Mouse (Mus musculus) heart, embryonic 14.5 days (tissue): Measurements from ENCODE around the gene Nap1l4. TPM values are rescaled to one million over a fixed set of nuclear protein-coding genes. Genes with fewer than 3 reads are reported as not detected.

Experiments used
- ATAC-seq: fragments of 200-750 bp; cut with Nextera tagmentation; 2 replicates; pipeline ENCODE4 v1.8.0; 2017; ENCODE audit warnings: low read depth, moderate TSS enrichment; ENCODE audit not compliant: insufficient number of reproducible peaks, insufficient read depth, low FRiP score
- H3K27ac ChIP-seq, 2 experiments: fragments of 200-500 bp in 1 of 2; fragments of 300-500 bp in 1 of 2; sonication (generic) in 1 of 2; replicated peaks in 1 of 2; 2 replicates each; pipeline ENCODE4 v1.5.1; 2012 to 2014; ENCODE audit warnings: low read depth in 2 of 2, low read length in 2 of 2, control low read depth in 1 of 2, mild to moderate bottlenecking in 1 of 2, mixed read lengths in 1 of 2; ENCODE audit not compliant: control insufficient read depth in 1 of 2, insufficient read depth in 1 of 2
- H3K27me3 ChIP-seq: fragments of 300-500 bp; sonication (generic); 2 replicates; pipeline ENCODE4 v1.6.1; 2014; ENCODE audit warnings: mild to moderate bottlenecking, low read length, control low read depth; ENCODE audit not compliant: control insufficient read depth, insufficient read depth
- H3K36me3 ChIP-seq: fragments of 300-500 bp; sonication (generic); 2 replicates; pipeline ENCODE4 v1.6.1; 2014; ENCODE audit warnings: mild to moderate bottlenecking, control low read depth, low read length, mixed read lengths; ENCODE audit not compliant: control insufficient read depth, insufficient read depth
- H3K4me1 ChIP-seq, 2 experiments: fragments of 200-500 bp in 1 of 2; fragments of 300-500 bp in 1 of 2; sonication (generic) in 1 of 2; 2 replicates each; pipeline ENCODE4 v1.6.1; 2012 to 2014; ENCODE audit warnings: low read length in 2 of 2, control low read depth in 1 of 2, mixed read lengths in 1 of 2; ENCODE audit not compliant: control insufficient read depth in 2 of 2, insufficient read depth in 2 of 2
- H3K4me2 ChIP-seq: fragments of 300-500 bp; sonication (generic); 2 replicates; pipeline ENCODE4 v1.6.1; 2014; ENCODE audit warnings: mild to moderate bottlenecking, low read length
- H3K4me3 ChIP-seq, 2 experiments: fragments of 200-500 bp in 1 of 2; fragments of 300-500 bp in 1 of 2; sonication (generic) in 1 of 2; 2 replicates each; pipeline ENCODE4 v1.5.1; 2012 to 2014; ENCODE audit warnings: low read length in 2 of 2, mild to moderate bottlenecking in 2 of 2, control low read depth in 1 of 2, low read depth in 1 of 2, moderate library complexity in 1 of 2; ENCODE audit not compliant: control insufficient read depth in 1 of 2, insufficient read depth in 1 of 2
- H3K9ac ChIP-seq: fragments of 300-500 bp; sonication (generic); 2 replicates; pipeline ENCODE4 v1.6.1; 2014; ENCODE audit warnings: mild to moderate bottlenecking, low read length
- H3K9me3 ChIP-seq: fragments of 300-500 bp; sonication (generic); 2 replicates; pipeline ENCODE4 v1.6.1; 2016; ENCODE audit warnings: low read length, control low read depth; ENCODE audit not compliant: control insufficient read depth
- WGBS: fragments of 180-500 bp; shearing (Covaris S2); extraction: QIAGEN DNeasy Blood & Tissue Kit; methylation state at CpG from one replicate; pipeline ENCODE4 v1.1.7; 2014; 5-methylcytosine and 5-hydroxymethylcytosine counted together
- polyA plus RNA-seq: library from polyadenylated mRNA; unstranded; fragments of >200 nt; fragmentation: Nextera tagmentation; extraction: Ambion mirVana; gene quantifications from 2 replicates; pipeline ENCODE4 v1.2.1, GENCODE M21; 2014

Nap1l4 gene
- polyA plus RNA-seq, 1 experiment from 2014 or later, result 114 TPM

DNA sequence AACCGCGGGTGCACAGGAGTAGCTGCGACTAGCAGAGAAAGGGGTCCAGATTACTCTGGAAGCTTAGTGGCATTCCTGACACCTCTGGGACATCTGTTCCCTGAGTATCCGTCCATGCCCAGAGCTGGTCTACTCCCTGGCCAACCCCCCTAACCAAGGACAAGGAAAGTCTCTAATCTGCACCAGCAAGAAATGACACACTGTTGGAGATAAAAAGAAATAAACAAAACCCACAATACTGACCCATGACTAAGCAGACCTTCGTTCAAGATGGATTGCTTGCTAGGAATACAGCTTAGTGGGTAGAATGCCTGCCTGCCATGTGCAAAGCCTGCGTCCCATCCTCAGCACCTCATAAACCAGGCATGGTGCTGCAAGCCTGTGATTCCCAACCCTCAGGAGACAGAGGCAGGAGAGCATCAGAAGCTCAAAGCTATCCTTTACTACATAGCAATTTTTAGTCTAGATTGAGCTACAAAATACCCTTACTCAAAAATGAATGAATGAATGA lies 55.2 kb downstream of the Nap1l4 start:
- ATAC-seq, result no peak
- Histone ChIP-seq H3K4me3 (no peak overlapping the region), H3K27ac (no peak overlapping the region), H3K27me3 (peaks cover 61% of the 10 kb centered on the region), H3K4me2 (no peak overlapping the region), H3K36me3 (no peaks in the 10 kb centered on the region), H3K9me3 (no peaks in the 10 kb centered on the region), H3K4me1 (no peaks in the 10 kb centered on the region), H3K9ac (no peak overlapping the region)
- 76% methylated on average over 6 of the region's 6 CpGs for WGBS

DNA sequence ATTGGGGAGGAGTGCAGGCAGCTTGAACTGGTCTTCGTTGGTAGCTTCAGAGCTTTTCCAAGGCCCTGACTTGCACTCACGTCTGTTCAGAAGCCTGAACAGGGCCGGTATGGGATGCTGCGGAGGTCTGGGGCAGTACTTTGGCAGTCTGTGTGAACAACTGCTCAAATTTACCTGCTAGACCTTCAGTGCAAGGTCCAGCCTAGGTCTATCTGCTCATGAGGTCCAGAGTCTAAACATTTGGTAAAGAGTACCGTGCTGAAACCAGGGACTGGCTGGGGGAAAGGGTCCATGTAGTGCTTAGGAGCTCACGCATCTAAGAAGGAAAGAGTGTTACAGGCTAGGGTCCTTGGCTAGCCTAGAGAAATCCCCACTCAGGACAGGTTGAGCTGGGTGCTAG lies 59.2 kb downstream of the Nap1l4 start:
- Histone ChIP-seq H3K36me3 (no peaks in the 10 kb centered on the region), H3K4me1 (no peaks in the 10 kb centered on the region), H3K9ac (no peak overlapping the region), H3K9me3 (no peaks in the 10 kb centered on the region), H3K4me3 (no peak overlapping the region), H3K27me3 (peaks cover 46% of the 10 kb centered on the region), H3K4me2 (no peak overlapping the region), H3K27ac (no peak overlapping the region)
- 73% methylated on average over 6 of the region's 6 CpGs for WGBS
- ATAC-seq, result no peak

DNA sequence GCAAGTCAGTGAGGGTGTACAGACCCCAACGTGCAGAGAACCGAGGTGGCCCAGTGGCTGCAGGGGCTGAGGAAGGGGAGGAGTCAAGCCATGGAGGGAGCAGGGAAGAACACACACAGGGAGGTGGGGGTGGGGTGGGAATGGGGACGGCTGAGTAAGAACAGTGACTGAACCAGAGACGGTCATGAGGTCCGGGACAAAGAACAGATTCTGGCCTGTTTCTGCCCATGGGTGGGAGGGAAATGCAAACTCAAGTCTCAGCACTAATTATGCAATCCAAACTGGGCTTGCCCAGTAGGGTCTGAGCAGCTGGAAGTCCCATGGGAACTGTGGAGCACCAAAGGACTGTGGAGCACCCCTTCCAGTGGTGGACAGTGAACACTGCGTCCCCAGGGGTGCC lies 66.4 kb downstream of the Nap1l4 start:
- no peak for ATAC-seq
- 11% methylated on average over 6 of the region's 6 CpGs for WGBS
- Histone ChIP-seq H3K27me3 (peaks cover 11% of the 10 kb centered on the region), H3K36me3 (no peaks in the 10 kb centered on the region), H3K9me3 (no peaks in the 10 kb centered on the region), H3K4me3 (no peak overlapping the region), H3K27ac (no peak overlapping the region), H3K4me2 (no peak overlapping the region), H3K4me1 (no peaks in the 10 kb centered on the region; a peak in 1 of 4 replicates), H3K9ac (no peak overlapping the region)

DNA sequence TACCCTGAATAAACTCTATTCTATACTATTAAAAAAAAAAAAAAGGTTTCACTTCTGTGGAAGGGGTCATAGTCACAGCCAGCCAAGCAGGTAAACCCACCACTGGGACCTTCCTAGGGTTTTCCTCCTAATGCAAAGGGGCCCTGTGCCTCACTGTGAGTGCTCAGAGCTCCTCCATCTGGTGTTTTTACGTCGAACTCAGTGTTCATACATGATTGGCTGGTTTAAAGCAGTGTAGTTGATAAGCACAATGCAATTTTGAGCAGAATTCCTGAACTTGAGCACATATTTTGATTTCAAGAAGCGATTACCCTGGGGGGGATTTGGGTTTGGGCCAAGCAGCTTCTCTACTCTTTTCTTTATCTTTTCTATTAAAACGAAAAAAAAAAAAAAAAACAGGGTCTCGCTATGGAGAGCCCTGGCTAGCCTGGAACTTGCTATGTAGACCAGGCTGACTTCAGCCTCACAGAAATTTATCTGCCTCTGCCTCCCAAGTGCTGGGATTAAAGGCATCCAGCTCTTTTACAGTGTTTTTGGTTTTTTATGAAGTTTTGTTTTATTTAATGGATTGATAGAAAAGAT lies 67.0 kb downstream of the Nap1l4 start:
- no peak for ATAC-seq

DNA sequence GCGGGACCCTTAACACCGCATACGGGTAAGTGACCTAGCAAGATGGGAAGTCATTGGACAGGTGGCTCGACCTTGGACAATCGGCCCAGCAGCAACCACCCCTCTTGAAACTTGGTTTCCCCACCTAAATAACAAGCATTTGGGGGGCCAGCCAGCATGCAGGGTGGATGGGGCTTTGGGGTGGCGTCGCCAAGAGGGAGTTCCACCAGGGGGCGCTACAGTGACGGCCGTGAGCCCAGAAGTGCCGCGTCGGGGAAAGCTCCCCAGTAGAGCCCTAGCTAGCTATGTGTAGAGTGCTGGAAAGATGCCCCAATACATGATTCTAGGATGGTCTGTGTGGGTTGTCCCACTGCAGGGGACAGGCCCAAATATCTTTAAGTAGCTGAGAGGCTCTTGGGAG lies 68.4 kb downstream of the Nap1l4 start:
- Histone ChIP-seq H3K27ac (no peak overlapping the region), H3K4me1 (no peaks in the 10 kb centered on the region; a peak in 1 of 4 replicates), H3K9me3 (no peaks in the 10 kb centered on the region), H3K4me3 (no peak overlapping the region), H3K9ac (no peak overlapping the region), H3K4me2 (no peak overlapping the region), H3K27me3 (peaks cover 11% of the 10 kb centered on the region), H3K36me3 (no peaks in the 10 kb centered on the region)
- ATAC-seq, result no peak
- WGBS, result 23% methylated on average over 13 of the region's 13 CpGs

More for the DNA sequence above, 67.0 kb downstream of the Nap1l4 start:
- H3K4me2 ChIP-seq, result no peak overlapping the region
- no peaks in the 10 kb centered on the region; a peak in 1 of 4 replicates for H3K4me1 ChIP-seq
- H3K9me3 ChIP-seq, result no peaks in the 10 kb centered on the region
- H3K36me3 ChIP-seq, result no peaks in the 10 kb centered on the region
- WGBS, result 39% methylated on average over 5 of the region's 5 CpGs
- H3K27ac ChIP-seq, result no peak overlapping the region
- H3K27me3 ChIP-seq, result peaks cover 11% of the 10 kb centered on the region
- no peak overlapping the region for H3K4me3 ChIP-seq
- no peak overlapping the region for H3K9ac ChIP-seq

DNA sequence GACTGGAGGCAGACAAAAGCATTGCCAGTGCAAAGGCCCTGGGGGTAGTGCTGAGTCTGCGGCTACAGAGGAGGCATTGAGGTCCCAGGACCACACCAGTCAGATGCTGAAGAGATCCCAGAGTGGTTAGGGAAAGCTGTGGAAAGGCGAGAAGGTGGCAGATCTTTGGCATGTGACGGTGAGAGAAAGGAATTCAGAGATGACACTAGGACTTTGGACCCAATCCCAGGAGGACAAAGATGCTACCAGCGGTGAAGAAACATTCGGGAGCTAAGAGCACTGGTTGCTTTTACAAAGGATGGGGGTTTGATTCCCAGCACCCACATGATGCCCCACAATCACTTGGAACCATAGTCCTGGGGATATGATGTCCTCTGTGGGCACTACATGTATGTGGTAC lies 71.1 kb downstream of the Nap1l4 start:
- WGBS, result 80% methylated on average over 5 of the region's 5 CpGs
- Histone ChIP-seq H3K27ac (no peak overlapping the region), H3K9ac (no peak overlapping the region), H3K27me3 (peaks cover 10% of the 10 kb centered on the region), H3K4me2 (no peak overlapping the region), H3K4me3 (no peak overlapping the region), H3K36me3 (no peaks in the 10 kb centered on the region), H3K4me1 (no peaks in the 10 kb centered on the region; a peak in 1 of 4 replicates), H3K9me3 (no peaks in the 10 kb centered on the region)
- ATAC-seq, result no peak

DNA sequence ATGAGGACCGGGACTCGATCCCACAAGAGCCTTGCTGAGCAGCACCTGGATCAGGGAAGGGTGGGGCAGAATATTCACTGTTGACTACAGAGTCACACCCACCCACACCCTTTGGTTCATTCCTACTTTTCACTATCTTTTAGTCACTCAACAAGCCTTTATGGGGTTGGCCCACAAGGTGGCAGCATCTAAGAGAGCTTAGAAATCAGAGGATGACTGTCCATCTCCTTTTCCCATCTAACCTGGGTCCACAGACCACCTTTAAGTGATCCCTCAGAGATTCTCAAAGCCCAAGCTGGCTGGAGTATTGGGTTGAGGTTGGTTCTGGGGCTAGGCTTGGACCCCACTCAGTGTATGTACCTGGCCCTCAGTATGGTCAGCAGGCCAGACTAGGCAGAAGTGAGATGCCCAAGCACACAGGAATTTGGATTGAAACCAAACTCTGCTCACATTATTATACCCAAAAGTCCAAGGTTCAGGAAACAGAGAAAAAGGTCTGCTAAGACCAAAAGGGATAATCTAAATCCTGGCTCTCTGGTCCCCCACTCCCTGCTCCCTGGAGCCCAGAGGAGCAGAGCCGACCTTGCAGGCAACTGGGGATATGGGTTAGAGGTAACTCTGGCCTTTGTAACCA lies 72.1 kb downstream of the Nap1l4 start:
- no peak overlapping the region for H3K4me3 ChIP-seq
- no peak overlapping the region for H3K4me2 ChIP-seq
- H3K36me3 ChIP-seq, result no peaks in the 10 kb centered on the region
- no peaks in the 10 kb centered on the region for H3K9me3 ChIP-seq
- no peaks in the 10 kb centered on the region; a peak in 1 of 4 replicates for H3K4me1 ChIP-seq
- peaks cover 6% of the 10 kb centered on the region for H3K27me3 ChIP-seq
- 89% methylated on average over 3 of the region's 3 CpGs for WGBS
- H3K9ac ChIP-seq, result no peak overlapping the region
- H3K27ac ChIP-seq, result no peak overlapping the region
- ATAC-seq, result no peak
